Mouse (Mus musculus) C2C12 (cell line): ENCODE data around the gene Olfr818.
"Not testable (repeated sequence)": the region's sequence is repeated elsewhere in the genome, so short reads cannot be mapped to it uniquely, and the experiment has no call there.

ENCODE experiments used
- CEBPB ChIP-seq: IDR thresholded peaks from one replicate; pipeline ENCODE4 v1.6.1; 2011; ENCODE audit warnings: low read depth, mild to moderate bottlenecking, control low read depth, moderate library complexity
- CTCF ChIP-seq: IDR thresholded peaks from one replicate; pipeline ENCODE4 v1.5.1; 2011; ENCODE audit not compliant: control insufficient read depth, insufficient read depth, insufficient read length
- MAX ChIP-seq: IDR thresholded peaks from one replicate; pipeline ENCODE4 v1.6.1; 2011; ENCODE audit warnings: mild to moderate bottlenecking, control low read depth
- MYOD1 ChIP-seq: IDR thresholded peaks from one replicate; pipeline ENCODE4 v1.6.1; 2011; ENCODE audit warnings: low read depth; ENCODE audit not compliant: control insufficient read depth, insufficient read length
- MYOG ChIP-seq: IDR thresholded peaks from one replicate; pipeline ENCODE4 v1.6.1; 2011; ENCODE audit not compliant: control insufficient read depth, insufficient read length; ENCODE audit errors: extremely low read depth
- USF1 ChIP-seq: IDR thresholded peaks from one replicate; pipeline ENCODE4 v1.6.1; 2011; ENCODE audit warnings: low read depth, mild to moderate bottlenecking, control low read depth, moderate library complexity

DNA sequence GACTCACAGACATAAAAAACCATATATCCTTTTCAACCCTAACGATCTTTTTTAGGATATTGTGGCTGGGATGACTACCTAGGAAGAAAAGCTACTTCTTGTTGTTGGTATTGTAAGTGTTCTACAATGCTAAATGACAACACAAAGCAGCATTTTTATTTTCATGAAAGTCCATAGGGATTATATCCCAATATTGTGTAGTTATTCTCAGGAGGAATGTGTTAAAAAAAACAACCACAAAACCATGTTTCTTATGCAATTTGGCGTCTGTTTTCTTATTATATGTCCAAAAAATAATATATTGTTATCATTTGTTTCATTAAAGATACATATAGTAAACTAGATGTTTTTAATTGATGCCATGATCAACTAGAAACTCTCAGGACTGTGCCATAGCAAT, 18.3 kb upstream of the Olfr818 start, which contains the start of gene Olfr819:
- not testable (repeated sequence) for TF ChIP-seq CTCF, USF1, MYOD1, MAX, MYOG, CEBPB
